In genomic region chr6:94171250-94171649, GRCm38 (mm10) we compare ENCODE assay signal across 16 mouse cellular contexts.
A peak's percentile ranks its signal among the peaks of the same experiment; 100 is the strongest.
DNase-seq lines count a peak whose midpoint lies in the region; ATAC-seq and TF ChIP-seq lines count a peak whose summit lies in the region.
"Had no signal": no experiment of that assay in that cellular context is flagged by ENCODE, and none has a peak within 500 bp of the region (broad histone marks: within the 10 kb centered on the region; RNA-seq: fewer than 3 reads in every experiment).

No protein-coding gene starts in this region.

- intact Hi-C loops in heart, postnatal 10 days (cut with DNase I): no loop called here

- no peak overlapping the region for H3K9ac ChIP-seq in kidney, embryonic 15.5 days
- no peak overlapping the region for H3K9ac ChIP-seq in intestine, postnatal 0 days (ENCODE audit: low read depth, low read length)
- H3K9ac ChIP-seq: limb, embryonic 15.5 days had no signal

- H3K4me2 ChIP-seq in kidney, embryonic 15.5 days: no peak overlapping the region
- H3K4me2 ChIP-seq in intestine, postnatal 0 days (replicated peaks; ENCODE audit: low read depth): no peak overlapping the region
- H3K4me2 ChIP-seq: limb, embryonic 15.5 days had no signal

- H3K27ac ChIP-seq in kidney, embryonic 15.5 days: peak overlapping the region; percentile 56; the same call in 1 of the 2 replicates
- peak overlapping the region; percentile 59 for H3K27ac ChIP-seq in brown adipose tissue, adult 24 weeks (replicated peaks; ENCODE audit: low read depth, low read length)
- no peak overlapping the region for H3K27ac ChIP-seq in intestine, postnatal 0 days (ENCODE audit: low read depth, low read length)
- H3K27ac ChIP-seq: limb, embryonic 15.5 days; midbrain, embryonic 10.5 days had no signal

- WGBS in kidney, embryonic 15.5 days: 48% methylated on average over 8 of the region's 8 CpGs
- 36% methylated on average over 8 of the region's 8 CpGs for WGBS in intestine, postnatal 0 days

- H3K36me3 ChIP-seq in kidney, embryonic 15.5 days: no peaks in the 10 kb centered on the region
- H3K36me3 ChIP-seq in intestine, postnatal 0 days (ENCODE audit: control insufficient read depth, insufficient read depth): no peaks in the 10 kb centered on the region
- H3K36me3 ChIP-seq: limb, embryonic 15.5 days; midbrain, embryonic 10.5 days had no signal

- DNase-seq in heart, adult 11 months: peak; percentile 96
- DNase-seq in heart, postnatal 10 days: no peak
- no peak for DNase-seq in kidney, postnatal 4 days
- DNase-seq in frontal cortex, postnatal 36 days (ENCODE audit: low spot score in 2 of 2): no peak
- no peak for DNase-seq in spleen, postnatal 4 days (ENCODE audit: low spot score in 2 of 2)
- DNase-seq: cerebellum, postnatal 10 days; kidney, postnatal 25 days; lung, postnatal 4 days; right cerebral cortex, adult 18-20 months had no signal

- H3K4me1 ChIP-seq in kidney, embryonic 15.5 days: peaks cover 21% of the 10 kb centered on the region
- peaks cover 16% of the 10 kb centered on the region for H3K4me1 ChIP-seq in brown adipose tissue, adult 24 weeks (ENCODE audit: control insufficient read depth, insufficient read depth, insufficient read length, low read length)
- H3K4me1 ChIP-seq in intestine, postnatal 0 days (replicated peaks; ENCODE audit: control insufficient read depth, insufficient read depth, low read length): peaks cover 10% of the 10 kb centered on the region; the same call in 1 of the 2 replicates

- H3K27me3 ChIP-seq in kidney, embryonic 15.5 days: no peaks in the 10 kb centered on the region
- no peaks in the 10 kb centered on the region for H3K27me3 ChIP-seq in intestine, postnatal 0 days (replicated peaks; ENCODE audit: control insufficient read depth, insufficient read depth, low read length)
- H3K27me3 ChIP-seq: limb, embryonic 15.5 days had no signal

- H3K4me3 ChIP-seq in kidney, embryonic 15.5 days (replicated peaks): no peak overlapping the region
- H3K4me3 ChIP-seq in brown adipose tissue, adult 24 weeks (ENCODE audit: insufficient read depth, low read depth, low read length): no peak overlapping the region
- H3K4me3 ChIP-seq in intestine, postnatal 0 days (ENCODE audit: low read depth, low read length): no peak overlapping the region
- H3K4me3 ChIP-seq: limb, embryonic 15.5 days; midbrain, embryonic 10.5 days had no signal

- TF ChIP-seq CTCF in intestine, postnatal 0 days (IDR thresholded peaks at IDR 0.05; ENCODE audit: low read depth): no peak

- ATAC-seq in kidney, embryonic 15.5 days (replicated peaks; ENCODE audit: low FRiP score): no peak
- ATAC-seq in intestine, postnatal 0 days: 0 out of 2 replicates have a peak, but pooled peaks have one; percentile 15
- ATAC-seq: forebrain, embryonic 14.5 days; hindbrain, embryonic 16.5 days had no signal

- no peaks in the 10 kb centered on the region for H3K9me3 ChIP-seq in kidney, embryonic 15.5 days (replicated peaks)
- no peaks in the 10 kb centered on the region for H3K9me3 ChIP-seq in intestine, postnatal 0 days (ENCODE audit: control insufficient read depth)
- H3K9me3 ChIP-seq: limb, embryonic 15.5 days; midbrain, embryonic 10.5 days had no signal
